Mouse (Mus musculus) left cerebral cortex, adult 8-10 months (tissue): ENCODE measurements around the gene Hmgb4. TPM values are rescaled to one million over a fixed set of nuclear protein-coding genes. Genes with fewer than 3 reads are reported as not detected.

Experiments
- DNase-seq, 2 experiments: peaks; one replicate each; pipeline ENCODE4 v3.0.0; 2022; ENCODE audit warnings: low spot score in 2 of 2
- total RNA-seq, 4 experiments: library from RNA; stranded (reverse); gene quantifications; 2 replicates each; pipeline ENCODE4 v1.2.4; 2022

Gene Hmgb4
- total RNA-seq, 4 experiments from 2014 or later: not detected

DNA sequence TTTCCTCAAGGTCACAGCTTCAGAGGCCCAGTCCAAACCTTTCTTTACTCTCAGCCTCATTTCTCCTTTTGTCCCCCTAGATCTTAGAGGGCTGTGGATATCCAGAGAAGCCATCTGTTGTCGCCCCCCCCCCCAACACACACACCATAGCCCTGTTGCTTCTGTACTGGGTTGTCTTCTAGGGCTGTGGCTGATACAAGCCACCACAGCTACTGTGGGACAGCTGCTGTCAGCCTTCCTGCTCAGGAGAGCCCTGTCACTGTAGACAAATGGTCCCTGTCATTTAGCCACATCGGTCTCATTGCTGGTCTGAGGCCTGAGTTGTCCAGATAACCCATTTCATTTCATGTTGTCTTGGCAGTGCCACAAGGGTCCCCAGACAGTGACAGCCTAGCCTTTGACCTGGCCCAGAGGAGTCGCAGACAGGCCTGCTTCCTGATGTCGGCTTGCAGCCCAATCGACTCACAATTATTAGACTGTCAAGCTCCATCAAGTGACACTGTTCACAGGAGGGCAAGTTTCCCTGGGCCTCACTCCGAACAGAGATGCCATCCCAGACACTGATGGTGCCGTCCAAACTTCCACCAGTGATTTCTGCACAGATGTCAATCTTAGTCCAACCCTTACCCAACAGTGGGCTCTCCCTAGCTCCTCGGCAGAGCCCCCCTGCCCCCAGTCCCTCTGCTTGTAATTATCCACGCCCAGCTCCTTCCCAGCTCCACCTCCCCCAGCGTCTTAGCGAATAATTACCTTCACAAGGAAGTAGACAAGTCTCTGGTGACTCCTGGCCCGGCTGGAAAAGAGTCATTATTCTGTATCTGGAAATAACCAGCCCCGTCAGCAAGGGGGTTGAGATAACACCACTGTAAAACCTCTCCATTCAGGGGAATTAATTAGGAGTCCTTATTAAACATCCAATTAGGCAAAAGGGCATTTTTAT is 33.1 kb downstream of the Hmgb4 start:
- DNase-seq: no peak

DNA sequence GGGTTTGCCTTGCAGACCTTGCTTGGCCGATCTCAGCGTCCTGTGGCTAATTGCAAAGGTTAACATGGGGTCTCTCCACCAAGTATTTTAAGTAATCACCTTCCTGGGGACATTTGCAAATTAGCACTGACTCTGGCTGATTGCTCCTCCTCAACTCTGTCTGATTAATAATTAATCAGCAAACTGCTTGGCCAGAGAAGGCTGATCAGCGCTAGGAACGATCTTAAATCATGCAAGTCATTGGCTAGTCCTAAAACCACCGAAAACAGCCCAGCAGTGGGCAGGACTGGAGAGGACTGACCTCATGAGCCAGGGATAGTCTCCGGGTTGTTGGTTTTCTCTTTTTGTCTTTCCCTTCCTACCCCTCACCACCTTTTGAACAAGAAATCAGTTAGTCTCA is 36.3 kb downstream of the Hmgb4 start:
- DNase-seq: no peak

DNA sequence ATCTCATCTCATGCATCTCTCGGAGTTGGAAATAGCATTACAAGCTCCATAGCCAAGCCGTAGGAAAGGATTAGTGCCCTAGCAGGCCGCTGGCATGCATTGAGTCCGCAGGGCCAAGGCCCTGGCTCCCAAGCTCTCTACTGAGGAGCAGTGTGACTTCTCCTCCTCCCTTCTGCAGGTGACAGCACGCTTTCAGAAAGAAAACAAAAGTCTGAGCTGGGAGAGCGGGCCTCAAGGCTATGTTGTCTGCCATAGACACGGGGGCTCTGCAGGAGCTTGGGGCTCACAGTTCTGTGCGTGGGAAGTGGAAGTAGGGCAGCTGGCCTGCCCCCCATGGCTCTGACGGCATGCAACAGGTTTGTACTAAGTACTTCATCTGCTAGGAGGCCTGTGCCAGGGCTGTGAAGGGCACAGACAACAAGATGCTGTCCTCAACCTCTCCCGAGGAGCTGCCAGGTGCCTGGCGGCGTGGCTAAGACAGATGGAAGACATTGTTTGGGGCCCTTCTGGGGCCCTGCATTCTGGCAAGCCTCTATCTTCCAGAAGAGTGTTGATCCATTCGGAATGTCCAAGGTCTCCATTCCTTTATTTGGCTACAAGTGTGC is 42.7 kb downstream of the Hmgb4 start:
- DNase-seq: no peak
